Comparison of ENCODE assay signal across 8 mouse cellular contexts in the genomic region with DNA sequence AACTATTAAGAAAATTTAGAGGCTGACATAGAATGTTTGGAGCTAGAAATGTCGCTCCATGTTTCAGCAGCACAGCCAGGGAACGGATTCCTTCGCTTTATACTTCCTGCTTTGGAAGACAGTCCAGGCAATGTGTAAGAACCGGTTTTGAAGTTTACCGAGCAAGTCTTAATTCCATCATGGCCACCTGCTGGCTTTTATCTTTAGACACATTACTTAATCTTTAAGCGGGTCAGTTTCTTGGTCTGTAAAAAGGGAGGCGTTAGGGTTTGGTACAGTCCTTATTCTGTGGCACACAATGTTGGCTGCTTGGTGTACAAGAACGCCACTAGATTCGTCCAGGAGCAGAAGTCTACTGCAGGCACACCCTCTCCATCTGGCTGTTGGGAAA. TPM values are rescaled to one million over a fixed set of nuclear protein-coding genes. Genes with fewer than 3 reads are reported as not detected.
DNase-seq lines count a peak whose midpoint lies in the region; ATAC-seq and TF ChIP-seq lines count a peak whose summit lies in the region.

No protein-coding gene starts in this region.

- H3K27me3 ChIP-seq in kidney, embryonic 16.5 days (ENCODE audit: insufficient read depth, low read length) = no peaks in the 10 kb centered on the region
- no peaks in the 10 kb centered on the region for H3K27me3 ChIP-seq in embryonic facial prominence, embryonic 11.5 days (ENCODE audit: control insufficient read depth, insufficient read depth, low read length)
- H3K27me3 ChIP-seq in hindbrain, postnatal 0 days (ENCODE audit: insufficient read depth, low read length) = no peaks in the 10 kb centered on the region
- no peaks in the 10 kb centered on the region for H3K27me3 ChIP-seq in midbrain, postnatal 0 days (ENCODE audit: insufficient read depth, low read length)

- H3K9ac ChIP-seq in kidney, embryonic 16.5 days (replicated peaks; ENCODE audit: low read length) = peak overlapping the region; percentile 99
- peak overlapping the region; percentile 97; the same call in 1 of the 2 replicates for H3K9ac ChIP-seq in embryonic facial prominence, embryonic 11.5 days (replicated peaks; ENCODE audit: low read length)
- peak overlapping the region; percentile 94 for H3K9ac ChIP-seq in hindbrain, postnatal 0 days (replicated peaks; ENCODE audit: low read length)
- H3K9ac ChIP-seq in midbrain, postnatal 0 days (replicated peaks; ENCODE audit: low read length, poor library complexity, severe bottlenecking) = 0 out of 2 replicates have a peak overlapping the region, but pooled peaks have one; percentile 24

- ATAC-seq in kidney, embryonic 16.5 days (ENCODE audit: low FRiP score, low TSS enrichment) = no peak
- ATAC-seq in embryonic facial prominence, embryonic 11.5 days (replicated peaks; ENCODE audit: insufficient number of reproducible peaks, low FRiP score, low TSS enrichment, low read depth) = no peak
- no peak for ATAC-seq in hindbrain, postnatal 0 days
- ATAC-seq in midbrain, postnatal 0 days (ENCODE audit: low FRiP score) = peak; percentile 17; the same call in 1 of the 2 replicates

- 21% methylated on average over 9 of the region's 9 CpGs for WGBS in kidney, embryonic 16.5 days
- WGBS in embryonic facial prominence, embryonic 11.5 days = 27% methylated on average over 9 of the region's 9 CpGs
- 22% methylated on average over 9 of the region's 9 CpGs for WGBS in hindbrain, postnatal 0 days
- 17% methylated on average over 9 of the region's 9 CpGs for WGBS in midbrain, postnatal 0 days

- no peak for DNase-seq in kidney, postnatal 36 days
- peak; percentile 6 for DNase-seq in embryonic facial prominence, embryonic 11.5 days (ENCODE audit: low spot score)
- DNase-seq in hindbrain, postnatal 0 days (ENCODE audit: low spot score) = no peak
- no peak for DNase-seq in midbrain, postnatal 0 days (ENCODE audit: low spot score)
- DNase-seq in layer of hippocampus, adult 8-10 months (ENCODE audit: low spot score in 2 of 2) = no peak
- no peak for DNase-seq in gastrocnemius, postnatal 10 days
- DNase-seq in kidney, postnatal 25 days = no peak

- peak overlapping the region; percentile 98 for H3K27ac ChIP-seq in kidney, embryonic 16.5 days (ENCODE audit: low read length)
- no peak overlapping the region for H3K27ac ChIP-seq in embryonic facial prominence, embryonic 11.5 days (replicated peaks; ENCODE audit: low read depth, low read length)
- H3K27ac ChIP-seq in hindbrain, postnatal 0 days = peak overlapping the region; percentile 97
- H3K27ac ChIP-seq in midbrain, postnatal 0 days (ENCODE audit: low read depth, low read length) = peak overlapping the region; percentile 94

- TF ChIP-seq CTCF in hindbrain, postnatal 0 days (IDR thresholded peaks at IDR 0.05; ENCODE audit: low read depth) = no peak
- no peak for TF ChIP-seq CTCF in midbrain, postnatal 0 days (IDR thresholded peaks at IDR 0.05)

- H3K4me1 ChIP-seq in kidney, embryonic 16.5 days (ENCODE audit: insufficient read depth, low read length) = peaks cover 8% of the 10 kb centered on the region
- no peaks in the 10 kb centered on the region for H3K4me1 ChIP-seq in embryonic facial prominence, embryonic 11.5 days (ENCODE audit: control insufficient read depth, insufficient read depth, low read length)
- no peaks in the 10 kb centered on the region; the same call in 1 of the 2 replicates for H3K4me1 ChIP-seq in hindbrain, postnatal 0 days (ENCODE audit: insufficient read depth, low read length)
- peaks cover 9% of the 10 kb centered on the region; the same call in 1 of the 2 replicates for H3K4me1 ChIP-seq in midbrain, postnatal 0 days (ENCODE audit: insufficient read depth, low read length)

- peak overlapping the region; percentile 78 for H3K4me3 ChIP-seq in kidney, embryonic 16.5 days (ENCODE audit: low read length)
- peak overlapping the region; percentile 81; the same call in 1 of the 2 replicates for H3K4me3 ChIP-seq in embryonic facial prominence, embryonic 11.5 days (ENCODE audit: low read depth, low read length)
- peak overlapping the region; percentile 73 for H3K4me3 ChIP-seq in hindbrain, postnatal 0 days (ENCODE audit: low read length)
- peak overlapping the region; percentile 83 for H3K4me3 ChIP-seq in midbrain, postnatal 0 days (ENCODE audit: low read depth, low read length)

- no peaks in the 10 kb centered on the region for H3K36me3 ChIP-seq in kidney, embryonic 16.5 days (ENCODE audit: insufficient read depth, low read length)
- H3K36me3 ChIP-seq in embryonic facial prominence, embryonic 11.5 days (replicated peaks; ENCODE audit: control insufficient read depth, insufficient read depth, low read depth, low read length) = no peaks in the 10 kb centered on the region
- no peaks in the 10 kb centered on the region for H3K36me3 ChIP-seq in hindbrain, postnatal 0 days (ENCODE audit: insufficient read depth, low read length)
- H3K36me3 ChIP-seq in midbrain, postnatal 0 days (ENCODE audit: insufficient read depth, low read length) = no peaks in the 10 kb centered on the region

- peak overlapping the region; percentile 58 for H3K4me2 ChIP-seq in kidney, embryonic 16.5 days (replicated peaks; ENCODE audit: low read depth, low read length)
- peak overlapping the region; percentile 42 for H3K4me2 ChIP-seq in embryonic facial prominence, embryonic 11.5 days (ENCODE audit: low read depth, low read length)
- H3K4me2 ChIP-seq in hindbrain, postnatal 0 days (ENCODE audit: low read depth, low read length) = peak overlapping the region; percentile 55
- peak overlapping the region; percentile 47 for H3K4me2 ChIP-seq in midbrain, postnatal 0 days (ENCODE audit: low read depth, low read length, poor library complexity, severe bottlenecking)

- H3K9me3 ChIP-seq in kidney, embryonic 16.5 days (ENCODE audit: low read length) = no peaks in the 10 kb centered on the region
- H3K9me3 ChIP-seq in embryonic facial prominence, embryonic 11.5 days (replicated peaks; ENCODE audit: control insufficient read depth, low read length) = no peaks in the 10 kb centered on the region
- H3K9me3 ChIP-seq in hindbrain, postnatal 0 days (ENCODE audit: low read length) = no peaks in the 10 kb centered on the region
- H3K9me3 ChIP-seq in midbrain, postnatal 0 days (ENCODE audit: low read length) = no peaks in the 10 kb centered on the region

RNA-seq across cellular contexts. Expression of gene Wdr41, which starts 0.3 kb away (rescaled TPM):
- polyA plus RNA-seq in kidney, embryonic 16.5 days (2015; fragmentation: Nextera tagmentation; extraction: Ambion mirVana) = 22.4 and 23.2 TPM in 2 replicates
- polyA plus RNA-seq in embryonic facial prominence, embryonic 11.5 days (2014; fragmentation: Nextera tagmentation; extraction: Ambion mirVana) = 21.1 and 23.4 TPM in 2 replicates
- total RNA-seq in hindbrain, postnatal 0 days (2014; rRNA removed) = 22.2 and 23.7 TPM in 2 replicates
- 24.8 and 26.6 TPM in 2 replicates for polyA plus RNA-seq in hindbrain, postnatal 0 days (2015; fragmentation: Nextera tagmentation; extraction: Ambion mirVana)
- 24.3 and 27.8 TPM in 2 replicates for total RNA-seq in midbrain, postnatal 0 days (2014; rRNA removed)
- 25.5 and 26.9 TPM in 2 replicates for polyA plus RNA-seq in midbrain, postnatal 0 days (2015; fragmentation: Nextera tagmentation; extraction: Ambion mirVana)
- 10 to 100 TPM; 22.0 to 23.2 (median 22.8) TPM for total RNA-seq in layer of hippocampus, adult 8-10 months (2022)
- total RNA-seq in gastrocnemius, postnatal 10 days (2021) = 10 to 100 TPM; 15.0 TPM

Comparison
In these comparisons a context has a peak if more than half of its experiments do, and no peak if none do; other contexts are left out.
1. H3K9ac ChIP-seq: peak in every context shown above with its lines; median percentile 99 in kidney, embryonic 16.5 days; 97 in embryonic facial prominence, embryonic 11.5 days; 94 in hindbrain, postnatal 0 days; 24 in midbrain, postnatal 0 days.